Mouse (Mus musculus) midbrain, embryonic 15.5 days (tissue): ENCODE measurements at regions not wholly inside any gene's neighbourhood (a gene's known extent, or its start where the extent isn't known, plus 50 kb on each side); places are given as distances from the start of the nearest gene placed in this dataset.
"Not testable (repeated sequence)": the region's sequence is repeated elsewhere in the genome, so short reads cannot be mapped to it uniquely, and the experiment has no call there.

Experiments used
- ATAC-seq: fragments of 200-750 bp; cut with Nextera tagmentation; replicated peaks from 2 replicates; pipeline ENCODE4 v1.8.0; 2017; ENCODE audit warnings: moderate TSS enrichment
- H3K27ac ChIP-seq: fragments of 300-500 bp; sonication (generic); 2 replicates; pipeline ENCODE4 v1.5.1; 2015; ENCODE audit warnings: mild to moderate bottlenecking, inconsistent platforms
- H3K27me3 ChIP-seq: fragments of 300-500 bp; sonication (generic); replicated peaks from 2 replicates; pipeline ENCODE4 v1.6.1; 2015; ENCODE audit warnings: inconsistent platforms
- H3K36me3 ChIP-seq: fragments of 300-500 bp; sonication (generic); replicated peaks from 2 replicates; pipeline ENCODE4 v1.6.1; 2015; ENCODE audit warnings: inconsistent platforms
- H3K4me1 ChIP-seq: fragments of 300-500 bp; sonication (generic); 2 replicates; pipeline ENCODE4 v1.6.1; 2015; ENCODE audit warnings: inconsistent platforms
- H3K4me2 ChIP-seq: fragments of 300-500 bp; sonication (generic); 2 replicates; pipeline ENCODE4 v1.6.1; 2015; ENCODE audit warnings: inconsistent platforms, mild to moderate bottlenecking, moderate library complexity
- H3K4me3 ChIP-seq: fragments of 300-500 bp; sonication (generic); 2 replicates; pipeline ENCODE4 v1.5.1; 2015; ENCODE audit warnings: mild to moderate bottlenecking, inconsistent platforms
- H3K9ac ChIP-seq: fragments of 300-500 bp; sonication (generic); 2 replicates; pipeline ENCODE4 v1.6.1; 2015; ENCODE audit warnings: mild to moderate bottlenecking, inconsistent platforms
- H3K9me3 ChIP-seq: fragments of 300-500 bp; sonication (generic); 2 replicates; pipeline ENCODE4 v1.6.1; 2016; ENCODE audit warnings: inconsistent platforms
- WGBS: fragments of 180-500 bp; shearing (Covaris S2); methylation state at CpG from one replicate; pipeline ENCODE4 v1.1.7; 2015; ENCODE audit warnings: mixed read lengths; 5-methylcytosine and 5-hydroxymethylcytosine counted together

- H3K27me3 ChIP-seq: no peaks in the 10 kb centered on the region
- H3K4me2 ChIP-seq: no peak overlapping the region
- H3K9ac ChIP-seq: no peak overlapping the region
- WGBS: 23% methylated on average over 2 of the region's 2 CpGs
- H3K27ac ChIP-seq: peak overlapping the region; percentile 70; the same call in 1 of the 2 replicates
- H3K9me3 ChIP-seq: no peaks in the 10 kb centered on the region
- peaks cover 13% of the 10 kb centered on the region for H3K4me1 ChIP-seq
- H3K36me3 ChIP-seq: no peaks in the 10 kb centered on the region
- no peak overlapping the region for H3K4me3 ChIP-seq
- 0 out of 2 replicates have a peak, but pooled peaks have one; percentile 44 for ATAC-seq
These were observed 859.4 kb upstream of the Mms22l start for GRCm38 (mm10) chr4:23636929-23637235.

- H3K9me3 ChIP-seq, H3K27ac ChIP-seq, H3K27me3 ChIP-seq, H3K4me2 ChIP-seq, H3K9ac ChIP-seq, H3K4me1 ChIP-seq, H3K4me3 ChIP-seq, H3K36me3 ChIP-seq, ATAC-seq: not testable (repeated sequence)
- 88% methylated on average over 5 of the region's 5 CpGs for WGBS
These were observed 839.6 kb upstream of the Mms22l start for GRCm38 (mm10) chr4:23656671-23657070.

- H3K4me2 ChIP-seq: no peak overlapping the region
- no peaks in the 10 kb centered on the region for H3K4me1 ChIP-seq
- H3K27ac ChIP-seq: no peak overlapping the region
- no peak for ATAC-seq
- 88% methylated on average over 2 of the region's 2 CpGs for WGBS
- H3K36me3 ChIP-seq: no peaks in the 10 kb centered on the region
- no peak overlapping the region for H3K4me3 ChIP-seq
- no peaks in the 10 kb centered on the region for H3K27me3 ChIP-seq
- H3K9me3 ChIP-seq: no peaks in the 10 kb centered on the region
- no peak overlapping the region for H3K9ac ChIP-seq
These were observed 827.4 kb upstream of the Mms22l start for GRCm38 (mm10) chr4:23668896-23669295.

- H3K4me3 ChIP-seq: no peak overlapping the region
- ATAC-seq: no peak
- H3K4me1 ChIP-seq: no peaks in the 10 kb centered on the region
- no peaks in the 10 kb centered on the region for H3K36me3 ChIP-seq
- no peak overlapping the region for H3K4me2 ChIP-seq
- no peak overlapping the region for H3K9ac ChIP-seq
- no peak overlapping the region for H3K27ac ChIP-seq
- no peaks in the 10 kb centered on the region for H3K9me3 ChIP-seq
- no peaks in the 10 kb centered on the region for H3K27me3 ChIP-seq
These were observed 792.6 kb upstream of the Mms22l start for GRCm38 (mm10) chr4:23703626-23704025.

GRCm38 (mm10) chr4:23710716-23711115 lies 785.5 kb upstream of the Mms22l start:
- Histone ChIP-seq H3K4me3 (no peak overlapping the region), H3K9ac (no peak overlapping the region), H3K27ac (no peak overlapping the region), H3K4me1 (no peaks in the 10 kb centered on the region), H3K9me3 (no peaks in the 10 kb centered on the region), H3K36me3 (no peaks in the 10 kb centered on the region), H3K27me3 (no peaks in the 10 kb centered on the region), H3K4me2 (no peak overlapping the region)
- no peak for ATAC-seq
- WGBS: 95% methylated on average over 2 of the region's 2 CpGs

GRCm38 (mm10) chr4:23713781-23714415 lies 782.4 kb upstream of the Mms22l start:
- H3K4me2 ChIP-seq: no peak overlapping the region
- no peaks in the 10 kb centered on the region for H3K4me1 ChIP-seq
- 68% methylated on average over 8 of the region's 8 CpGs for WGBS
- H3K27ac ChIP-seq: no peak overlapping the region
- no peaks in the 10 kb centered on the region for H3K36me3 ChIP-seq
- no peaks in the 10 kb centered on the region for H3K9me3 ChIP-seq
- no peaks in the 10 kb centered on the region for H3K27me3 ChIP-seq
- H3K4me3 ChIP-seq: no peak overlapping the region
- H3K9ac ChIP-seq: no peak overlapping the region
- ATAC-seq: peak; percentile 52; the same call in 1 of the 2 replicates

GRCm38 (mm10) chr4:23727846-23728245 lies 768.4 kb upstream of the Mms22l start:
- no peak overlapping the region for H3K9ac ChIP-seq
- H3K27me3 ChIP-seq: no peaks in the 10 kb centered on the region
- H3K27ac ChIP-seq: no peak overlapping the region
- H3K4me2 ChIP-seq: no peak overlapping the region
- H3K4me1 ChIP-seq: no peaks in the 10 kb centered on the region
- no peaks in the 10 kb centered on the region for H3K36me3 ChIP-seq
- WGBS: 53% methylated on average over 2 of the region's 2 CpGs
- no peak for ATAC-seq
- H3K9me3 ChIP-seq: no peaks in the 10 kb centered on the region
- H3K4me3 ChIP-seq: no peak overlapping the region

- ATAC-seq: no peak
- Histone ChIP-seq H3K9ac (no peak overlapping the region), H3K9me3 (no peaks in the 10 kb centered on the region), H3K4me3 (no peak overlapping the region), H3K27me3 (no peaks in the 10 kb centered on the region), H3K4me2 (no peak overlapping the region), H3K4me1 (no peaks in the 10 kb centered on the region), H3K36me3 (no peaks in the 10 kb centered on the region), H3K27ac (no peak overlapping the region)
- WGBS: 79% methylated on average over 4 of the region's 4 CpGs
These were observed 763.8 kb upstream of the Mms22l start for GRCm38 (mm10) chr4:23732471-23732870.

GRCm38 (mm10) chr4:23744079-23744478 lies 752.2 kb upstream of the Mms22l start:
- no peak overlapping the region for H3K4me3 ChIP-seq
- H3K36me3 ChIP-seq: no peaks in the 10 kb centered on the region
- no peak overlapping the region for H3K4me2 ChIP-seq
- H3K4me1 ChIP-seq: no peaks in the 10 kb centered on the region
- no peaks in the 10 kb centered on the region for H3K9me3 ChIP-seq
- no peak for ATAC-seq
- H3K27ac ChIP-seq: no peak overlapping the region
- no peak overlapping the region for H3K9ac ChIP-seq
- WGBS: 66% methylated on average over 7 of the region's 7 CpGs
- no peaks in the 10 kb centered on the region for H3K27me3 ChIP-seq

GRCm38 (mm10) chr4:23758005-23758404 lies 738.2 kb upstream of the Mms22l start:
- no peaks in the 10 kb centered on the region for H3K27me3 ChIP-seq
- H3K4me1 ChIP-seq: no peaks in the 10 kb centered on the region; the same call in 1 of the 2 replicates
- no peak overlapping the region for H3K9ac ChIP-seq
- no peaks in the 10 kb centered on the region for H3K9me3 ChIP-seq
- H3K4me3 ChIP-seq: no peak overlapping the region
- no peak overlapping the region for H3K4me2 ChIP-seq
- H3K36me3 ChIP-seq: no peaks in the 10 kb centered on the region
- ATAC-seq: peak; percentile 62; the same call in 1 of the 2 replicates
- no peak overlapping the region for H3K27ac ChIP-seq

- no peak overlapping the region for H3K9ac ChIP-seq
- 0 out of 2 replicates have a peak, but pooled peaks cover 6% of the 10 kb centered on the region for H3K4me1 ChIP-seq
- H3K4me2 ChIP-seq: no peak overlapping the region
- H3K27me3 ChIP-seq: no peaks in the 10 kb centered on the region
- 10% methylated on average over 4 of the region's 4 CpGs for WGBS
- no peaks in the 10 kb centered on the region for H3K36me3 ChIP-seq
- ATAC-seq: peak; percentile 97
- H3K4me3 ChIP-seq: no peak overlapping the region
- H3K27ac ChIP-seq: peak overlapping the region; percentile 42; the same call in 1 of the 2 replicates
- no peaks in the 10 kb centered on the region for H3K9me3 ChIP-seq
These were observed 708.6 kb upstream of the Mms22l start for GRCm38 (mm10) chr4:23787417-23788204.

- Histone ChIP-seq H3K36me3 (no peaks in the 10 kb centered on the region), H3K4me3 (no peak overlapping the region), H3K9me3 (no peaks in the 10 kb centered on the region), H3K9ac (no peak overlapping the region), H3K4me2 (no peak overlapping the region), H3K4me1 (peaks cover 3% of the 10 kb centered on the region; the same call in 1 of the 2 replicates), H3K27ac (no peak overlapping the region), H3K27me3 (no peaks in the 10 kb centered on the region)
- WGBS: 93% methylated on average over 2 of the region's 2 CpGs
- no peak for ATAC-seq
These were observed 672.7 kb upstream of the Mms22l start for GRCm38 (mm10) chr4:23823516-23823915.

- 0% methylated on average over 2 of the region's 2 CpGs for WGBS
- H3K36me3 ChIP-seq: no peaks in the 10 kb centered on the region
- no peaks in the 10 kb centered on the region for H3K9me3 ChIP-seq
- no peak overlapping the region for H3K9ac ChIP-seq
- H3K4me3 ChIP-seq: no peak overlapping the region
- no peaks in the 10 kb centered on the region for H3K27me3 ChIP-seq
- ATAC-seq: peak; percentile 80; the same call in 1 of the 2 replicates
- H3K4me2 ChIP-seq: no peak overlapping the region
- H3K4me1 ChIP-seq: peaks cover 3% of the 10 kb centered on the region; the same call in 1 of the 2 replicates
- no peak overlapping the region for H3K27ac ChIP-seq
These were observed 669.4 kb upstream of the Mms22l start for GRCm38 (mm10) chr4:23826885-23827284.
